Comparison of ENCODE assay signal across 9 mouse cellular contexts in genomic region chr6:22097709-22098108, GRCm38 (mm10).
A peak's percentile ranks its signal among the peaks of the same experiment; 100 is the strongest.
DNase-seq lines count a peak whose midpoint lies in the region; ATAC-seq lines count a peak whose summit lies in the region.
"Had no signal": no experiment of that assay in that cellular context is flagged by ENCODE, and none has a peak within 500 bp of the region (broad histone marks: within the 10 kb centered on the region; RNA-seq: fewer than 3 reads in every experiment).

No protein-coding gene starts in this region.

- no peak overlapping the region for H3K9ac ChIP-seq in liver, embryonic 11.5 days (ENCODE audit: low read depth, low read length)
- H3K9ac ChIP-seq: limb, embryonic 12.5 days had no signal

- H3K4me1 ChIP-seq in liver, embryonic 11.5 days (replicated peaks; ENCODE audit: control insufficient read depth, insufficient read depth, low read length) = no peaks in the 10 kb centered on the region

- no peak for ATAC-seq in liver, embryonic 11.5 days (replicated peaks; ENCODE audit: low FRiP score)

- H3K9me3 ChIP-seq in liver, embryonic 11.5 days (ENCODE audit: control insufficient read depth, low read length) = no peaks in the 10 kb centered on the region
- H3K9me3 ChIP-seq: limb, embryonic 12.5 days had no signal

- no peaks in the 10 kb centered on the region for H3K36me3 ChIP-seq in liver, embryonic 11.5 days (ENCODE audit: control insufficient read depth, insufficient read depth, low read length)

- H3K4me2 ChIP-seq in liver, embryonic 11.5 days = no peak overlapping the region
- H3K4me2 ChIP-seq: limb, embryonic 12.5 days had no signal

- intact Hi-C loops in heart, postnatal 14 days (cut with DNase I) = no loop called here
- intact Hi-C loops in left cerebral cortex, postnatal 4 days (cut with DNase I) = no loop called here

- no peaks in the 10 kb centered on the region for H3K27me3 ChIP-seq in liver, embryonic 11.5 days (replicated peaks; ENCODE audit: control insufficient read depth, insufficient read depth, low read length)
- H3K27me3 ChIP-seq: limb, embryonic 12.5 days had no signal

- H3K27ac ChIP-seq in liver, embryonic 11.5 days (ENCODE audit: low read depth, low read length) = no peak overlapping the region
- H3K27ac ChIP-seq: limb, embryonic 12.5 days had no signal

- no peak overlapping the region for H3K4me3 ChIP-seq in liver, embryonic 11.5 days (ENCODE audit: low read depth, low read length)
- H3K4me3 ChIP-seq: limb, embryonic 12.5 days had no signal

- peak; percentile 21 for DNase-seq in adrenal gland, adult 2 months
- no peak for DNase-seq in adrenal gland, postnatal 4 days (ENCODE audit: low spot score in 2 of 2)
- DNase-seq in liver = peak; percentile 4
- DNase-seq in liver, embryonic 11.5 days (ENCODE audit: low spot score) = no peak
- DNase-seq in brain, embryonic 18.5 days (ENCODE audit: low read depth, low spot score) = peak; percentile 28
- peak; percentile 33 to 54 for DNase-seq in heart, postnatal 14 days
- DNase-seq in left cerebral cortex, postnatal 4 days = peak; percentile 13
- no peak for DNase-seq in T-cell, adult 2 months (ENCODE audit: low spot score)

- WGBS in liver, embryonic 11.5 days = 43% methylated on average over 2 of the region's 2 CpGs

Comparison
In these comparisons a context has a peak if more than half of its experiments do, and no peak if none do; other contexts are left out.
1. DNase-seq: peak in adrenal gland, adult 2 months (single experiment), liver (single experiment), brain, embryonic 18.5 days (single experiment), heart, postnatal 14 days (2 of 2) and left cerebral cortex, postnatal 4 days (single experiment); none in adrenal gland, postnatal 4 days (0 of 2), liver, embryonic 11.5 days (single experiment) and T-cell, adult 2 months (single experiment).